Mouse (Mus musculus): Measurements from ENCODE around the gene Gper1.

DNA sequence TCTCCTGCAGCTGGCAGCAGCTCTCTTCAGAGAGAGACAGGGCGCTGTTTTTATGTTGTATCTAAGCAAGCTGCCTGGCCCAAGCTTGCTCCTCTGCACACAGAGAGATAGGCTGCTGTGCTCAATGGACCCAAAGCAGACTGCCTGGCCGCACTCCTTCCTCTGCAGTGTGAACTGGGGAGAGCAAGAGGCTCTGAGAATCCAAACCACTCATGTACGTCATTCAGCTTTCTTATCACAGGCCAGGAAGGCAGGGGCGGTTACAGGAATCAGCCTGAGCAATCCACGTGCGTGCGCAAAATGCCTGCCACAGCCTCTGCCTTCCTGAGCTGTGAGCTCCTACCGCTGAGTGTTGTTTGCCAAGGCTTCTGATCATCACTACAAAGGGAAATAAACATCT, 40.2 kb upstream of the Gper1 start:
- TF ChIP-seq CTCF (IDR thresholded peaks at IDR 0.05; ENCODE audit: low read depth, low read length): no peak
- TF ChIP-seq GATA2 (IDR thresholded peaks at IDR 0.05; ENCODE audit: borderline replicate concordance, low read depth, low read length): no peak
- no peak for TF ChIP-seq POLR2AphosphoS5 (IDR thresholded peaks at IDR 0.05; ENCODE audit: insufficient replicate concordance, low read depth, low read length)

Measured in G1E (cell line).